Mouse (Mus musculus): ENCODE results near the gene Pde8b.

Gene Pde8b

GRCm38 (mm10) chr13:95101315-95101714 lies 148.8 kb downstream of the Pde8b start:
- in situ Hi-C loops (cut with MboI; ENCODE audit: low pct_unique_long_range_greater_than_20kb in 1 of 2, low sequenced_read_pairs in 2 of 2, unreplicated experiment in 1 of 2): no loop called here

DNA sequence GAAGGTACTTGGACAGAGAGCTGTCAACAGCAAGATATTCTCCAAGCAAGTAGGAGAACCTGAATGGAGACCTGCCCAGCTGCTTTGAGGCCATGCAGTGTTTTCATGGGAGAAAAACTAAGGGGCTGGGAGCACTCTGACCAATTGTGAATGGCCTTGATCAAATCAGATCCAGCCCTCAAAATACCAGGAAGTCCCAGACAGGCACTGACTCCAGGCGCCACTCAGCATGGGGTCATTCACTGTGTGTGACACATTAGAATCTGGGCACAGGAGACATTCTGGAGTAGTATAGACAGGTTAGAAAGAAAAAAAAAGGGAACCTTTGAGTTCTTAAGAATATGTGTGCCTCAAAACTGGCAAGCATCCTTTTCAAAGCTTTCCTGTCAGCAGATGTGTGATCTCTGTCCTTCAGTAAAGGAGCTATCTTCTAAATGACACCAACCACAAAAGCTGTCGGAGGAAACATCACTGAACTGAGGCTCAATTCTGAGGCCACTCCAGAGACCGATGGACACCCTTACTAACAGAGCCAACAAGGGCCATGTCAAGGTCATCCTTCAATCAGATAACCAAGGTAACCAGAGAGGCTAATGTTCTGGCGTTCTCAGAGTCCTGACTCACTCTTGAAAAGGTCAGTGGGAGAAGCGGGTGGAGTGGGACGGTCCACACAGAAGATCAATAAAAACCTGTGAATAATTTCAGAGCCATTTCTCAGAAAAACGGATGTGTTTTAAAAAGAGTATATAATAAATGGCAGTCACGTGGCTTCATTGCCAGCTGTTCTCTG lies 151.0 kb downstream of the Pde8b start:
- in situ Hi-C loops (cut with MboI; ENCODE audit: low pct_unique_long_range_greater_than_20kb in 1 of 2, low sequenced_read_pairs in 2 of 2, unreplicated experiment in 1 of 2): no loop called here

GRCm38 (mm10) chr13:95096646-95097045 lies 153.5 kb downstream of the Pde8b start:
- in situ Hi-C loops (cut with MboI; ENCODE audit: low pct_unique_long_range_greater_than_20kb in 1 of 2, low sequenced_read_pairs in 2 of 2, unreplicated experiment in 1 of 2): no loop called here

GRCm38 (mm10) chr13:95095860-95096259 lies 154.3 kb downstream of the Pde8b start:
- in situ Hi-C loops (cut with MboI; ENCODE audit: low pct_unique_long_range_greater_than_20kb in 1 of 2, low sequenced_read_pairs in 2 of 2, unreplicated experiment in 1 of 2): no loop called here

DNA sequence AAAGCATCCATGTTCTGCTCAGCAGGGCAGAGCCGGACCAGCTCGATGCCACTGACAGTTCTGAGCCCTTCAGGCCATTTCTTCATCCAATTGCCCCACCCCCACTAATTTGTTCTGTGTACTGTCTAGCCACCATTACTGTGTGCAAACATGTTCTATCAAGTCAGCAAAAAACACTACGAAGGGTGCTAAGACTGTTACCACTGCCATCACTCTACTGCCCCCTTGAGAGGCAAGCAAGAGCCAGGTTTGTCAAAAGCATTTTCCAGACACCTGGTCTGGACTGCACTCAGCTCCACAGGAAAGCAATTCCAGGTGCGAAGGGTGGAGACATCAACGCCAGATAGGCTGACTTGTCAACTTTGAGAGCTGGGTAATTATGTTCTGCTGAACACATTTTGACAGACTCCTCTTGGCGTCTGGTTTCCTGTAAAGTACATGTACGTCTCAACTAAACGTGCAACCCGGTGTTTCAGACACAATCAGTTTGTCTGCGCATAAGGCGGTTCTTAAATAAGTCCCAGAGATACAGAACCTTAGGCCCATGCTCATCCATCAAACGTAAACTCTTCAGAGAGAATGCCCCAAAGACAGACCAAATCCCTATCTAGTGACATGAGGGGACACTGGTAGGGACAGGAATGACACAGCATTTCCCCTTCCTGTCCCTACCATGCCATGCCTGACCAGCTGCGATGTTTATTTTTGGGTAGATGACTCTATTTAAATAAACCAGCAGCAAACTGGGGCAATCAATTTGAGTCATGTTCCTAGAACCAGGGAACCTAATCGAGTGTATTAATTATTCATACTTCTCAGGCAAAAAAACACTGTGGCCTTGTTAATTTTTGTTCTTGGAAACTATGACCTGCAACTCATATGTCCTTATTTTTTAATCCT lies 158.3 kb downstream of the Pde8b start:
- in situ Hi-C loops (cut with MboI; ENCODE audit: low pct_unique_long_range_greater_than_20kb in 1 of 2, low sequenced_read_pairs in 2 of 2, unreplicated experiment in 1 of 2): no loop called here

DNA sequence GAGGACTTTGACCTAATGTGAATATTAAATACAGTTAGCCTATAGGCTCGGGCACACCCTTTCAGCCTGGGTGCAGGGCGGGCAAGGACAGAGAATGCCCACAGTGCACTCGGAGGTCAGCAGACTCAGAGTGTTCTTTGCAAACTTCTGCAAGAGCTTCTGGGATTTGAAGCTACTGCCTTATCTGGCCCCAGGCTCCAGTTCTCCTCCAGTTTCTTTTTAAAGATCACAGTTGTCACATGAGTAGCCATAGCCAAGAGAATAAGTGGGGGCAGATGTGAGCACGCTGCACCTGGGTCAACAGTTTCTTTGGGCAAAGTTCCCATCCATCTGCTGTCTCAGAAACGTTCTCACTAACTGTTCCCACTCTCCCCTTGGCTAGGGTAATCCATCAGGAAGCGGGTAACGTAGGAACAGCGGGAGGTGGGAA lies 162.8 kb downstream of the Pde8b start:
- in situ Hi-C loops (cut with MboI; ENCODE audit: low pct_unique_long_range_greater_than_20kb in 1 of 2, low sequenced_read_pairs in 2 of 2, unreplicated experiment in 1 of 2): no loop called here

DNA sequence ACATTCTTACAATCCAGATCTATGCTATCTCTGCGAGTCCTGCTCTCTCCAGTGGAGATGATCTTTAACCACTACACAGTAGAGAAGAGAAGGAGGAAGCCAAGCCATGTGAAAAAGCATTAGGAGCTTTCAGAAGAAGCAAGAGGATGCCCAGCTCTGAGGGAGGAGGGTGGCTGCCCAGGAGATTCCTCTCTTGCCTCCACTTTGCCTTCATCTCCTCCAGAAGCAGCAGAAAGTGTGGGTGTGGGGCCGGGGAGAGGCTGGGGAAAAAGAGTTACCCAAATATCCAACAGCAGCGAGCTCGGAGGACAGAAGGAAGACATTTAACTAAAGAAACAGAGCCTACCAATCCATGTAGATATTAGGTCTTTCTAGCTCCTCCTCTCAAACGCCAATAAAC lies 164.1 kb downstream of the Pde8b start:
- in situ Hi-C loops (cut with MboI; ENCODE audit: low pct_unique_long_range_greater_than_20kb in 1 of 2, low sequenced_read_pairs in 2 of 2, unreplicated experiment in 1 of 2): no loop called here

DNA sequence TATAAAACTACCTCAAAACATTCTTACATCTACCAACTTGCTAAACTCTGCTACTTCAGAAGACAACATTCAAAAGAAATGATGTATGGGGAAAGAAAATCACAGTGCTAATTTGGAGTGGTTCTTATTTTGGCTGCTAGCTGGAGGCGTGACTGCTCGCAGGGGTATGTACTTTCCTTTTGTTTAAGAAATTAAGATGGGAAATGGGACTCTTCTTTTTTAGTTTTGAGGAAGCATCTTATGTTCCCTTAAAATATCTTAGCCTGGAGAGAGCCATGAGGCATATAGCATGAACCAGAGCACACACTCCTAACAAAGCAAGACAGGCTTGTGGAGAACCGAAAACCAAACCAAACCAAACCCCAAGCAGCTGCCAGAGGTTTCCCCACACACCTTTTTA lies 167.5 kb downstream of the Pde8b start:
- in situ Hi-C loops (cut with MboI; ENCODE audit: low pct_unique_long_range_greater_than_20kb in 1 of 2, low sequenced_read_pairs in 2 of 2, unreplicated experiment in 1 of 2): no loop called here

DNA sequence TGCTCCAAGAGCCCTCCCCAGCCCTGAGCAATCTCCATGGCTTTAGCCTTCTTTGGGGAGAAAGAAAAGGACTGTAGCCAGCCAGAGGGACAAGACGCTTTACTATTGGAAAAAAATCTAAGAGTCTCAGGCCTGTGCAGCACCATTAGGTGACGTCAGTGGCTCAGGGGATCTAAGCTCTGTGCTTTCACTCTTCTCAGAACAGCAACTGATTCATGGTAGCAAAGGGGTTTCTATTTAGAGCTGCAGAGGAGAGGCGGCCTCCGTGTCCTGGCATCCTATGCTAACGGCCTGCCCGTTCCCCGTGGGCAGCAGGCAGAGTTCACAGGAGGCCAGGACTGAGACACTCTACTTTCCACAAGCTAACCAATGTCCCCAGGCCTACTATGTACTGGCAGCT lies 169.1 kb downstream of the Pde8b start:
- in situ Hi-C loops (cut with MboI; ENCODE audit: low pct_unique_long_range_greater_than_20kb in 1 of 2, low sequenced_read_pairs in 2 of 2, unreplicated experiment in 1 of 2): no loop called here

DNA sequence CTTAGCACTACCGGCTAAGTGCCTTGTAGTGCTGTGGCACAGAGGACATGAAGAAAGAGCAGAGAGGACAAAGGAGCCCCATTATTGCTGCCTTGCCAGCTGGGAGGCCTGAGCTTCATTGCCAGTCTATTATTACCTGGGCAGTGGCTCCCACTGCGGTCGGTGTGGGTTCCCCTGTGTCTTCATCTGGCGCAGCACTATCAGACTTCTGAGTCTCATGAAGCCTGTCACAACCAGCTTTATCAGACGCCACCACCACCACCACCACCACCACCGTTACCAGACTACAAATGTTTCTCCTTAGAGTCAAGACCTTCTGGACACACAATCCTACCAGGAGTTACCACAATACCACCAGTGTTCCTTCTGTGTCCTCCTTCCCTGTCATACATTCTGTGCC lies 171.6 kb downstream of the Pde8b start:
- in situ Hi-C loops (cut with MboI; ENCODE audit: low pct_unique_long_range_greater_than_20kb in 1 of 2, low sequenced_read_pairs in 2 of 2, unreplicated experiment in 1 of 2): no loop called here

- in situ Hi-C loops (cut with MboI; ENCODE audit: low pct_unique_long_range_greater_than_20kb in 1 of 2, low sequenced_read_pairs in 2 of 2, unreplicated experiment in 1 of 2): no loop called here
Observed at GRCm38 (mm10) chr13:95077688-95078087, 172.4 kb downstream of the Pde8b start.

GRCm38 (mm10) chr13:95076142-95076541 lies 174.0 kb downstream of the Pde8b start:
- in situ Hi-C loops (cut with MboI; ENCODE audit: low pct_unique_long_range_greater_than_20kb in 1 of 2, low sequenced_read_pairs in 2 of 2, unreplicated experiment in 1 of 2): no loop called here

GRCm38 (mm10) chr13:95073445-95074172 lies 176.5 kb downstream of the Pde8b start:
- in situ Hi-C loops (cut with MboI; ENCODE audit: low pct_unique_long_range_greater_than_20kb in 1 of 2, low sequenced_read_pairs in 2 of 2, unreplicated experiment in 1 of 2): no loop called here

DNA sequence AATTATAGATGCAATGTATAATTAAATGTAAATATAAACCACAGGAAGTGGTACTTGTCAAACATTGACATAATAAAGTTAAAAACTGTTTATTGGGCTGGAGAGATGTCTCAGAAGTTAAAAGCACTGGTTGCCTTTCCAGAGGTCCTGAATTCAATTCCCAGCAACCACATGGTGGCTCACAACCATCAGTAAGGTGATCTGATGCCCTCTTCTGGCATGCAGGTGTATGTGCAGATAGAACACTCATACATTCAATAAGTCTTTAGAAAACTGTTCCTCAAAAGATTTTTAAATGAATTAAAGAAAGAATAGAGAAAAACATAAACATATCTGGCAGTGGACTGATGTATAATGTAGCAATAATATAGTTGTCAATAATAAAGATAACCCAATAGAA lies 179.9 kb downstream of the Pde8b start:
- in situ Hi-C loops (cut with MboI; ENCODE audit: low pct_unique_long_range_greater_than_20kb in 1 of 2, low sequenced_read_pairs in 2 of 2, unreplicated experiment in 1 of 2): no loop called here

DNA sequence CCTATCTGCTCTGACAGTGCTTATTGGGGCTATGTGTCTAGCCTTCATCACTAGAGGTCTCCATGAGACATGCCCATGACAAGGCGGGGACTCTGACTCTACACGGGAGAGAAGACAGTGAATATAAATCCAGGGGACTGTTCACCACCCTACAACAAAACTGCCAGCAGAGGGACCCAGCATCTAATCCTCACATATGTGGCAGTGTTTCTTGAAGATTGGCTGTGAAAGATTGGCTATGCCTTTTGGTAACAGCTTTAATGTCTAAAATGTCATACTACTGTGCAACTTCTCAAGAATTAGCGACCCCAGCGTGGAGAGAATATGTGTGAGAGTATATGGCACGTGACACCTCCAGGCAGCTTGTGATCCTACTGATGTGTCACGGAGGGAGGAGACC lies 182.3 kb downstream of the Pde8b start:
- in situ Hi-C loops (cut with MboI; ENCODE audit: low pct_unique_long_range_greater_than_20kb in 1 of 2, low sequenced_read_pairs in 2 of 2, unreplicated experiment in 1 of 2): no loop called here

DNA sequence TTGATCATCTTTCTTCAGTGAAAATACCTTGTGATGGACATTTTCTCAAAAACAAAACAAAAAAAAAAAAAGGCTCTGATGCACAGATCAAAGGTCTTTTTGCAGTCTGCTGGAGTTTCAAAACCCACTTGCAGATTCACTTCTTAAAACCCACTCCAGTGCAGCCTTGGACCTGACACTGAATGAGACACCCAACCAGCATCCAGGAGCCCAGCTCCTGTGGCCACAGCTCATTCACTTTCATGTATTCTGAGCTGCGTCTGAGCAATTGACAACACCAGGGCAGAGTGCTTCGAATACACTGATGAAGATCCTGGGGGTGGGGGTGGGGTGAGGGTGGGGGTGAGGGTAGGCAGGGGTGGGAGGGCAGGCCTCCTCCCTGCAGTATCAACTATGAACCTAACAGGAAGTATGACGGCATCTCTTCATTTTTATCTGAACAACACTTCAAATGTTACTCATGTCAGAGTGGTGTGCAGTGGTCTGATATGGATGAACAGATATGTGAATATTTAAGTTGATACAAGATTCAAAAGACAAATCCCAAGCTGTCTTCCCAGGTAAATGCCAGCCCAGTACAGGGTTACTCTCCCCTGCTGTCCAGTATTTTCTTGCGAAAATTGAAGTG lies 186.6 kb downstream of the Pde8b start:
- in situ Hi-C loops (cut with MboI; ENCODE audit: low pct_unique_long_range_greater_than_20kb in 1 of 2, low sequenced_read_pairs in 2 of 2, unreplicated experiment in 1 of 2): no loop called here

DNA sequence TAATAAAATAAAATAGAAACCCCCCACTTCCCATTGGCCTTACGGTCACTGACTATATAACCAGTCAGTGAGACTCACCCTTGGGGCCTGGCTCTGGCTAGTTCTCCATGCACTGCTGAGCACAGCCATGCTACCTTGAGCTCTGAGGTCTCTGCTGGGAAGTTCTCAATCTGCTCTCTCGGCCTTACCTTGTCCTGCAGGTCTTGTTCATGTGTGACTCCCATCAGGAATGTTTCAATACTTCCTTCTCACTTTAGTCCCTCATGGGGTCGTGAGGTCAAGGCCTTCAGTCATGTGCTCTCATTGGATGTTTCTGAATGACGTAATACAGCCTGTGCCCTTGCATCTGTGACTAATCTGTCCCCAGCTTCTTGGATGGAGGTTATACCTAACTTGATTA lies 191.3 kb downstream of the Pde8b start:
- in situ Hi-C loops (cut with MboI; ENCODE audit: low pct_unique_long_range_greater_than_20kb in 1 of 2, low sequenced_read_pairs in 2 of 2, unreplicated experiment in 1 of 2): no loop called here

GRCm38 (mm10) chr13:95056501-95057280 lies 193.4 kb downstream of the Pde8b start:
- in situ Hi-C loops (cut with MboI; ENCODE audit: low pct_unique_long_range_greater_than_20kb in 1 of 2, low sequenced_read_pairs in 2 of 2, unreplicated experiment in 1 of 2): no loop called here

Measured in mouse embryonic stem cell (cell line).